Comparison of ENCODE assay signal across 13 mouse cellular contexts in genomic region chr16:11621042-11621441, GRCm38 (mm10).
"Had no signal": no experiment of that assay in that cellular context is flagged by ENCODE, and none has a peak within 500 bp of the region (broad histone marks: within the 10 kb centered on the region; RNA-seq: fewer than 3 reads in every experiment).

No protein-coding gene starts in this region.

- DNase-seq: liver, postnatal 0 days; lung, adult 2 months; lung, postnatal 14 days; lung, postnatal 36 days; retina, postnatal 1 day; right cerebral cortex, adult 18-20 months; right cerebral cortex, postnatal 25 days; right cerebral cortex, postnatal 4 days; spleen, adult 18-20 months; thymus, adult 18-20 months; thymus, postnatal 14 days had no signal

- ATAC-seq: liver, postnatal 0 days; lung, postnatal 0 days; midbrain, embryonic 15.5 days had no signal
